Mouse (Mus musculus): ENCODE measurements around the gene Elobl.

- TF ChIP-seq CTCF (IDR thresholded peaks at IDR 0.05; ENCODE audit: low read depth), result no peak
- no peak for TF ChIP-seq EP300 (IDR thresholded peaks at IDR 0.05; ENCODE audit: low read depth)
Measured at GRCm38 (mm10) chr11:88999723-89000526, 33.2 kb upstream of the Elobl start.

All from liver, postnatal 0 days (tissue).